Mouse (Mus musculus) G1E (cell line): ENCODE data around the gene Plekho1. TPM values are rescaled to one million over a fixed set of nuclear protein-coding genes. Genes with fewer than 3 reads are reported as not detected.

Experiments used
- ATAC-seq: 2 replicates; pipeline ENCODE4 v1.8.0; 2016; ENCODE audit warnings: mild to moderate bottlenecking; ENCODE audit not compliant: insufficient number of reproducible peaks, poor library complexity, low FRiP score, severe bottlenecking; ENCODE audit errors: extremely low read depth
- DNase-seq: peaks from one replicate; pipeline ENCODE4 v3.0.0; 2012; ENCODE audit warnings: low spot score
- H3K27me3 ChIP-seq: 2 replicates; pipeline ENCODE4 v1.6.1; 2012; ENCODE audit warnings: mild to moderate bottlenecking, low read length, inconsistent platforms; ENCODE audit not compliant: insufficient read depth
- H3K36me3 ChIP-seq: replicated peaks from 2 replicates; pipeline ENCODE3; 2012; ENCODE audit warnings: mild to moderate bottlenecking, inconsistent platforms
- H3K4me1 ChIP-seq: 2 replicates; pipeline ENCODE4 v1.6.1; 2012; ENCODE audit warnings: low read depth, low read length, inconsistent platforms, mixed read lengths; ENCODE audit not compliant: insufficient read depth
- H3K4me3 ChIP-seq: 2 replicates; pipeline ENCODE4 v1.5.1; 2012; ENCODE audit warnings: low read depth, mild to moderate bottlenecking, inconsistent platforms, low read length, moderate library complexity, mixed read lengths
- H3K9me3 ChIP-seq: replicated peaks from 2 replicates; pipeline ENCODE4 v1.6.1; 2012; ENCODE audit warnings: inconsistent platforms
- CTCF ChIP-seq: IDR thresholded peaks from 2 replicates; pipeline ENCODE4 v1.5.1; 2012; ENCODE audit warnings: low read depth, low read length, inconsistent platforms, mixed read lengths
- GATA1 ChIP-seq: IDR thresholded peaks from 2 replicates; pipeline ENCODE4 v1.6.1; 2012; ENCODE audit warnings: borderline replicate concordance, low read length, inconsistent platforms, mixed read lengths
- GATA2 ChIP-seq: IDR thresholded peaks from 2 replicates; pipeline ENCODE4 v1.6.1; 2012; ENCODE audit warnings: low read depth, low read length, inconsistent platforms, borderline replicate concordance
- POLR2AphosphoS5 ChIP-seq: IDR thresholded peaks from 2 replicates; pipeline ENCODE4 v1.6.1; 2012; ENCODE audit warnings: low read depth, low read length, inconsistent platforms; ENCODE audit not compliant: insufficient replicate concordance
- TAL1 ChIP-seq: conservative IDR thresholded peaks from 2 replicates; pipeline ENCODE4 v1.6.1; 2012; ENCODE audit warnings: low read depth, low read length, inconsistent platforms, mixed read lengths
- polyA plus RNA-seq: library from polyadenylated mRNA; stranded (reverse); fragments of >175 nt; gene quantifications from 2 replicates; pipeline ENCODE4 v1.2.3, GENCODE M21; 2012
- total RNA-seq, 2 experiments: library from RNA; stranded (forward) in 1 of 2; stranded (reverse) in 1 of 2; fragments of 200-1000 nt in 1 of 2; fragments of >200 nt in 1 of 2; fragmentation: Nextera tagmentation in 1 of 2; gene quantifications; 2 replicates each; pipeline ENCODE4 v1.2.3; 2014 to 2017

Gene Plekho1
- total and polyA plus RNA-seq, 3 experiments: 5.7 to 10.9 (median 9.7) TPM

GRCm38 (mm10) chr3:96038851-96039250 is 43.0 kb upstream of the Plekho1 start:
- ATAC-seq: no peak
- peaks cover 35% of the 10 kb centered on the region for H3K36me3 ChIP-seq
- no peak for TF ChIP-seq POLR2AphosphoS5
- no peak for TF ChIP-seq CTCF
- no peak for TF ChIP-seq TAL1
- no peak for TF ChIP-seq GATA1
- TF ChIP-seq GATA2: no peak

GRCm38 (mm10) chr3:96038156-96038555 is 42.4 kb upstream of the Plekho1 start:
- H3K27me3 ChIP-seq: no peaks in the 10 kb centered on the region
- no peak for TF ChIP-seq GATA1
- TF ChIP-seq POLR2AphosphoS5: no peak
- TF ChIP-seq GATA2: no peak
- TF ChIP-seq TAL1: no peak
- no peak for TF ChIP-seq CTCF
- DNase-seq: no peak
- peaks cover 42% of the 10 kb centered on the region for H3K36me3 ChIP-seq
- no peaks in the 10 kb centered on the region for H3K9me3 ChIP-seq
- no peak for ATAC-seq
- H3K4me3 ChIP-seq: no peak overlapping the region
- peaks cover 3% of the 10 kb centered on the region for H3K4me1 ChIP-seq

More at GRCm38 (mm10) chr3:96038851-96039250, 43.0 kb upstream of the Plekho1 start:
- no peaks in the 10 kb centered on the region for H3K9me3 ChIP-seq
- H3K27me3 ChIP-seq: no peaks in the 10 kb centered on the region
- no peak overlapping the region for H3K4me3 ChIP-seq
- no peak for DNase-seq
- H3K4me1 ChIP-seq: no peaks in the 10 kb centered on the region

- Histone ChIP-seq H3K9me3 (no peaks in the 10 kb centered on the region), H3K36me3 (peaks cover 49% of the 10 kb centered on the region), H3K4me1 (peaks cover 11% of the 10 kb centered on the region), H3K4me3 (no peak overlapping the region), H3K27me3 (no peaks in the 10 kb centered on the region)
- ATAC-seq (no peak), DNase-seq (no peak)
- no peak for TF ChIP-seq TAL1
- TF ChIP-seq GATA1: no peak
- no peak for TF ChIP-seq POLR2AphosphoS5
- TF ChIP-seq CTCF: no peak
- TF ChIP-seq GATA2: no peak
Measured at GRCm38 (mm10) chr3:96036796-96037195, 41.0 kb upstream of the Plekho1 start.

- ATAC-seq (no peak), DNase-seq (no peak)
- no peaks in the 10 kb centered on the region for H3K27me3 ChIP-seq
- no peak overlapping the region for H3K4me3 ChIP-seq
- TF ChIP-seq TAL1: no peak
- TF ChIP-seq GATA2: no peak
- TF ChIP-seq POLR2AphosphoS5: no peak
- no peak for TF ChIP-seq CTCF
- TF ChIP-seq GATA1: no peak
- H3K4me1 ChIP-seq: peaks cover 11% of the 10 kb centered on the region
- H3K36me3 ChIP-seq: peaks cover 47% of the 10 kb centered on the region
- H3K9me3 ChIP-seq: no peaks in the 10 kb centered on the region
Measured at GRCm38 (mm10) chr3:96033046-96033445, 37.2 kb upstream of the Plekho1 start.

GRCm38 (mm10) chr3:96032652-96033017 is 36.8 kb upstream of the Plekho1 start:
- peaks cover 15% of the 10 kb centered on the region for H3K4me1 ChIP-seq
- TF ChIP-seq POLR2AphosphoS5: no peak
- TF ChIP-seq TAL1: no peak
- no peak for TF ChIP-seq CTCF
- TF ChIP-seq GATA1: no peak
- no peak for TF ChIP-seq GATA2
- ATAC-seq (no peak), DNase-seq (no peak)
- H3K9me3 ChIP-seq: no peaks in the 10 kb centered on the region
- H3K4me3 ChIP-seq: no peak overlapping the region
- H3K36me3 ChIP-seq: peaks cover 49% of the 10 kb centered on the region
- H3K27me3 ChIP-seq: no peaks in the 10 kb centered on the region

- Histone ChIP-seq H3K4me1 (peaks cover 19% of the 10 kb centered on the region), H3K27me3 (no peaks in the 10 kb centered on the region), H3K4me3 (no peak overlapping the region), H3K36me3 (peaks cover 49% of the 10 kb centered on the region), H3K9me3 (no peaks in the 10 kb centered on the region)
- no peak for ATAC-seq
- no peak for DNase-seq
- TF ChIP-seq CTCF: no peak
- TF ChIP-seq TAL1: no peak
- no peak for TF ChIP-seq GATA2
- TF ChIP-seq POLR2AphosphoS5: no peak
- TF ChIP-seq GATA1: no peak
Measured at GRCm38 (mm10) chr3:96031991-96032651, 36.3 kb upstream of the Plekho1 start.
